Mouse (Mus musculus) ES-E14 (cell line): ENCODE measurements at regions not wholly inside any gene's neighbourhood (a gene's known extent, or its start where the extent isn't known, plus 50 kb on each side); places are given as distances from the start of the nearest gene placed in this dataset.

ENCODE experiments used
- DNase-seq: peaks from one replicate; pipeline ENCODE4 v3.0.0-alpha.2; 2013; ENCODE audit warnings: low read depth, low spot score
- H3K27ac ChIP-seq: 2 replicates; pipeline ENCODE4 v1.5.1; 2012; ENCODE audit warnings: low read depth, mild to moderate bottlenecking, low read length, moderate library complexity, mixed read lengths; ENCODE audit not compliant: poor library complexity, insufficient read depth, severe bottlenecking
- H3K36me3 ChIP-seq: 2 replicates; pipeline ENCODE4 v1.6.1; 2012; ENCODE audit warnings: mild to moderate bottlenecking, low read length, moderate library complexity, mixed read lengths; ENCODE audit not compliant: control insufficient read depth, poor library complexity, insufficient read depth, severe bottlenecking
- H3K4me1 ChIP-seq, 2 experiments: fragments of 150-350 bp in 1 of 2; sonication (generic) in 1 of 2; 2 replicates each; pipeline ENCODE4 v1.6.1; 2012; ENCODE audit warnings: low read length in 2 of 2, mild to moderate bottlenecking in 1 of 2, mixed read lengths in 1 of 2; ENCODE audit not compliant: control insufficient read depth in 2 of 2, insufficient read depth in 2 of 2, poor library complexity in 1 of 2
- H3K4me3 ChIP-seq, 2 experiments: fragments of 150-350 bp in 1 of 2; sonication (generic) in 1 of 2; 2 replicates each; pipeline ENCODE4 v1.5.1; 2012; ENCODE audit warnings: low read length in 2 of 2, low read depth in 1 of 2, mild to moderate bottlenecking in 1 of 2, mixed read lengths in 1 of 2; ENCODE audit not compliant: insufficient read depth in 1 of 2, poor library complexity in 1 of 2, severe bottlenecking in 1 of 2
- H3K9ac ChIP-seq: 2 replicates; pipeline ENCODE4 v1.6.1; 2012; ENCODE audit warnings: low read depth, mild to moderate bottlenecking, low read length, mixed read lengths; ENCODE audit not compliant: poor library complexity, insufficient read depth, severe bottlenecking
- H3K9me3 ChIP-seq: fragments of 150-350 bp; sonication (generic); 2 replicates; pipeline ENCODE4 v1.6.1; 2012; ENCODE audit warnings: low read depth, mild to moderate bottlenecking, low read length; ENCODE audit not compliant: control insufficient read depth, insufficient read depth
- CHD2 ChIP-seq: IDR thresholded peaks from 2 replicates; pipeline ENCODE4 v1.6.1; 2014; ENCODE audit warnings: mild to moderate bottlenecking, low read depth, low read length, inconsistent platforms
- HCFC1 ChIP-seq: IDR thresholded peaks from 2 replicates; pipeline ENCODE4 v1.6.1; 2012; ENCODE audit warnings: low read length, inconsistent platforms, borderline replicate concordance; ENCODE audit not compliant: insufficient read depth
- MAFK ChIP-seq: IDR thresholded peaks from 2 replicates; pipeline ENCODE4 v1.6.1; 2014; ENCODE audit warnings: mild to moderate bottlenecking, low read depth, low read length, inconsistent platforms; ENCODE audit not compliant: insufficient read depth
- ZC3H11A ChIP-seq: IDR thresholded peaks from 2 replicates; pipeline ENCODE4 v1.6.1; 2012; ENCODE audit warnings: low read depth, mild to moderate bottlenecking, inconsistent platforms, low read length, borderline replicate concordance
- ZNF384 ChIP-seq: IDR thresholded peaks from 2 replicates; pipeline ENCODE4 v1.6.1; 2012; ENCODE audit warnings: low read depth, low read length, inconsistent platforms
- in situ Hi-C, 2 experiments: fragments of 600-800 bp; cut with MboI; formaldehyde crosslinking; loops; one replicate each; pipeline ENCODE4 v1.15.1; 2025; ENCODE audit warnings: low sequenced_read_pairs in 2 of 2, inconsistent platforms in 1 of 2; ENCODE audit not compliant: unreplicated experiment in 2 of 2

DNA sequence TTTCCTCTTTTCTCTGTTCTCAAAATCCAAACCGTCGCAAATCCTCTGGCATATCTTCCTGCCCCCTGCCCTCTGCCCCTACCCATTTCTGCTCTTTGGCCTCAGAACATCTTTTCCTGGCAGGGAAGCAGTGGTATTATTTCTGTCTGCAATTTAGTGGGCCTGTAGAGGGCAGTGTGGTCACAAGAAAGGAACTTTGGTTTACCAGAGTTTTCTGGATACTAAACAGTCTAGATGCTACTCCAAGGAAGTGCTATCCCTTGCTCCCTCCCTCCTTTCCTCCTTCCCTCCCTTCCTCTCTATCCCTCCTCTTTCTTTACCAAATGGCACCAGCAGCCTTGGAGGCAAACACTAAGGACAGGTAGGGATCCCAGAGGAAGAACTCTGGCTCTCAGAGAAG is 134.9 kb downstream of the Edem1 start:
- no peaks in the 10 kb centered on the region for H3K36me3 ChIP-seq
- 0 out of 2 replicates have a peak, but pooled peaks have one; percentile 4 for TF ChIP-seq ZC3H11A
- TF ChIP-seq CHD2: no peak
- no peak overlapping the region for H3K27ac ChIP-seq
- H3K9ac ChIP-seq: no peak overlapping the region
- no peak overlapping the region for H3K4me3 ChIP-seq
- no peaks in the 10 kb centered on the region for H3K9me3 ChIP-seq
- no peaks in the 10 kb centered on the region for H3K4me1 ChIP-seq
- peak; percentile 33 for DNase-seq
- in situ Hi-C loops: no loop called here

DNA sequence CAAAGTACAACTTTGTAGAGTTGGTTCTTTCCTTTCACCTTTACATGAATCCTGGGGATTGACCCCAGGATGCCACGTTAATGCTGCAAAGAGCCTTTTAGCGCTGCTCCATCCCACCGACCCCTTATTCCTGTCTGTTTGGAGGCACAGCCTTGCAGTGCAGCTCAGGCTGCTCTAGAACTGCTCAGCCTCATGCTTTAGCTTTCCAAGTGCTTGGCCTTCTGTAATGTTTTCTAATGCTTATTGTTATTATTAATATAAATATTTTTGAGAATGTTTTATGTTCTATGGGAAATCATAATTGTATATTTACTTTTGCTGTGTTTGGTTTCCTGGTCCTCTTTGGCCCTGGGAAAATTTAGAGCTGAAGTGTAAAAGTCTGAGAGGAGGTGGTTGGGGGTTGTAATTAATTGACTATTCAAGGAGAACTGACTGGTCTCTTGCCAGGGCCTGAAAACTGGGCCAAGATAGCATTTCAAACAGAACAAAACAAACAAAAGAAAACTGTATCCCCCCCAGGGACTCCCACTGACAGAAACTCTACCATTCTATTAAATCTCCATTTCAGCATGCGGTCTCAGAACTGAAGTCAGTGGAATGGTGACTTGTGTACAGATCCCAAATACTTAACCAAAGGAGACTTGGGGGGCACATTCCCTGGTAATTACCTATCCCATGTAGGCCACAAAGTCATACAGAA is 141.2 kb downstream of the Edem1 start:
- no peaks in the 10 kb centered on the region for H3K36me3 ChIP-seq
- no peak for DNase-seq

GRCm38 (mm10) chr6:108971415-108972089 is 143.1 kb downstream of the Edem1 start:
- TF ChIP-seq CHD2 (no peak), ZNF384 (no peak), MAFK (no peak), ZC3H11A (no peak), HCFC1 (no peak)
- no peaks in the 10 kb centered on the region for H3K9me3 ChIP-seq
- no peak overlapping the region for H3K9ac ChIP-seq
- H3K36me3 ChIP-seq: no peaks in the 10 kb centered on the region
- DNase-seq: no peak
- H3K4me1 ChIP-seq: no peaks in the 10 kb centered on the region
- H3K4me3 ChIP-seq: no peak overlapping the region
- in situ Hi-C loops: no loop called here
- no peak overlapping the region for H3K27ac ChIP-seq

More for the DNA sequence above, 141.2 kb downstream of the Edem1 start:
- Histone ChIP-seq H3K4me3 (no peak overlapping the region), H3K9me3 (no peaks in the 10 kb centered on the region), H3K4me1 (no peaks in the 10 kb centered on the region), H3K27ac (no peak overlapping the region), H3K9ac (no peak overlapping the region)
- TF ChIP-seq ZNF384 (no peak), CHD2 (no peak), MAFK (no peak), HCFC1 (no peak), ZC3H11A (no peak)
- in situ Hi-C loops: no loop called here

- Histone ChIP-seq H3K27ac (no peak overlapping the region), H3K9ac (no peak overlapping the region)
- in situ Hi-C loops: no loop called here
These were observed 145.3 kb downstream of the Edem1 start for GRCm38 (mm10) chr6:108973701-108974100.

More at GRCm38 (mm10) chr6:108973701-108974100, 145.3 kb downstream of the Edem1 start:
- DNase-seq: no peak
- H3K4me1 ChIP-seq: no peaks in the 10 kb centered on the region
- no peaks in the 10 kb centered on the region for H3K9me3 ChIP-seq
- TF ChIP-seq ZNF384: no peak
- TF ChIP-seq ZC3H11A: no peak
- TF ChIP-seq MAFK: no peak
- H3K36me3 ChIP-seq: no peaks in the 10 kb centered on the region
- no peak overlapping the region for H3K4me3 ChIP-seq
